In the genomic region with DNA sequence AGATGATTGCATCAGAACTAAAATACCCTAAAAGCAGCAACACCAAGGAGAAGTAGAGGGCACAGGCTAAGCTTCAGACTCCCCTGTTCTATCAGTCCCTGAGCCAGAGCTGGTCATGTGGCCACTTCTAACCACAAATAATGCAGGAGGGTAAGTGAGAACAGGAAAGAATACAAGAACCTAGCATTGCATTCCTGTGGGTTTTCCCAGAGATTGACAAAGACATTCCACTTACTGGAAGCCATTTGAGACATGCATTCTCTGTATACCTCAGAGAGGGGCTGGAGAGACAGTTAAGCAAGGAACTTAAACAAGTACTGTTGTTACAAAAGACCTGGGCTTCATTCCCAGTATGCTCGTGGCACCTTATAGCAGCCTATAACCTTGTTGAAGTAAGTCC, we compare ENCODE assay signal across 8 mouse cellular contexts.
"Had no signal": no experiment of that assay in that cellular context is flagged by ENCODE, and none has a peak within 500 bp of the region (broad histone marks: within the 10 kb centered on the region; RNA-seq: fewer than 3 reads in every experiment).

No protein-coding gene starts in this region.

- H3K4me3 ChIP-seq: liver, embryonic 13.5 days; liver, embryonic 15.5 days; lung, embryonic 15.5 days; megakaryocyte, embryonic 14.5 days; midbrain, embryonic 13.5 days; midbrain, embryonic 15.5 days; neural tube, embryonic 12.5 days; stomach, embryonic 15.5 days had no signal

- H3K4me1 ChIP-seq: liver, embryonic 13.5 days; liver, embryonic 15.5 days; lung, embryonic 15.5 days; megakaryocyte, embryonic 14.5 days; midbrain, embryonic 13.5 days; midbrain, embryonic 15.5 days; neural tube, embryonic 12.5 days; stomach, embryonic 15.5 days had no signal
